Mouse (Mus musculus) midbrain, embryonic 12.5 days (tissue): ENCODE results near the gene Bbof1. TPM values are rescaled to one million over a fixed set of nuclear protein-coding genes. Genes with fewer than 3 reads are reported as not detected.

ENCODE experiments used
- ATAC-seq: fragments of 200-750 bp; cut with Nextera tagmentation; 2 replicates; pipeline ENCODE4 v1.8.0; 2017; ENCODE audit warnings: low read depth, moderate TSS enrichment, moderate library complexity; ENCODE audit not compliant: low FRiP score
- H3K27ac ChIP-seq: fragments of 300-500 bp; sonication (generic); replicated peaks from 2 replicates; pipeline ENCODE4 v1.5.1; 2016; ENCODE audit warnings: mild to moderate bottlenecking
- H3K27me3 ChIP-seq: fragments of 300-500 bp; sonication (generic); 2 replicates; pipeline ENCODE4 v1.6.1; 2016; ENCODE audit warnings: mild to moderate bottlenecking
- H3K36me3 ChIP-seq: fragments of 300-500 bp; sonication (generic); 2 replicates; pipeline ENCODE4 v1.6.1; 2016
- H3K4me1 ChIP-seq: fragments of 300-500 bp; sonication (generic); 2 replicates; pipeline ENCODE4 v1.6.1; 2016
- H3K4me2 ChIP-seq: fragments of 300-500 bp; sonication (generic); replicated peaks from 2 replicates; pipeline ENCODE4 v1.6.1; 2016; ENCODE audit warnings: mild to moderate bottlenecking, moderate library complexity
- H3K4me3 ChIP-seq: fragments of 300-500 bp; sonication (generic); 2 replicates; pipeline ENCODE4 v1.5.1; 2016; ENCODE audit warnings: mild to moderate bottlenecking
- H3K9ac ChIP-seq: fragments of 300-500 bp; sonication (generic); replicated peaks from 2 replicates; pipeline ENCODE4 v1.6.1; 2016; ENCODE audit warnings: mild to moderate bottlenecking, moderate library complexity
- H3K9me3 ChIP-seq: fragments of 300-500 bp; sonication (generic); 2 replicates; pipeline ENCODE4 v1.6.1; 2016; ENCODE audit warnings: mild to moderate bottlenecking
- WGBS: fragments of 180-500 bp; shearing (Covaris S2); methylation state at CpG from one replicate; pipeline ENCODE4 v1.1.7; 2016; 5-methylcytosine and 5-hydroxymethylcytosine counted together
- polyA plus RNA-seq: library from polyadenylated mRNA; unstranded; fragments of >200 nt; fragmentation: Nextera tagmentation; extraction: Ambion mirVana; gene quantifications from 2 replicates; pipeline ENCODE4 v1.2.1, GENCODE M21; 2016

Gene Bbof1
- polyA plus RNA-seq, 1 experiment from 2014 or later, result 2.6 TPM

GRCm38 (mm10) chr12:84482778-84483585 lies 74.1 kb downstream of the Bbof1 start:
- Histone ChIP-seq H3K4me2 (no peak overlapping the region), H3K9ac (no peak overlapping the region), H3K27me3 (peaks cover 16% of the 10 kb centered on the region), H3K27ac (no peak overlapping the region), H3K9me3 (no peaks in the 10 kb centered on the region), H3K36me3 (0 out of 2 replicates have a peak, but pooled peaks cover 6% of the 10 kb centered on the region), H3K4me3 (no peak overlapping the region), H3K4me1 (peaks cover 9% of the 10 kb centered on the region)
- no peak for ATAC-seq
- WGBS, result 84% methylated on average over 14 of the region's 14 CpGs

GRCm38 (mm10) chr12:84487324-84488056 lies 78.6 kb downstream of the Bbof1 start:
- Histone ChIP-seq H3K27ac (0 out of 2 replicates have a peak overlapping the region, but pooled peaks have one; percentile 15), H3K27me3 (peaks cover 18% of the 10 kb centered on the region), H3K9ac (no peak overlapping the region), H3K4me1 (peaks cover 10% of the 10 kb centered on the region), H3K4me3 (no peak overlapping the region), H3K9me3 (no peaks in the 10 kb centered on the region), H3K4me2 (no peak overlapping the region), H3K36me3 (no peaks in the 10 kb centered on the region)
- WGBS, result 31% methylated on average over 8 of the region's 8 CpGs
- peak; percentile 95 for ATAC-seq

Other genes starting within 250 kb of the Bbof1 start
- gene Elmsan1, start 190.2 kb upstream of the Bbof1 start, polyA plus RNA-seq, result 6.5 and 6.6 TPM in 2 replicates
- gene Ptgr2, start 123.8 kb upstream of the Bbof1 start, polyA plus RNA-seq, result 15.2 and 18.1 TPM in 2 replicates
- 117 TPM in 2 replicates for gene Zfp410, start 92.2 kb upstream of the Bbof1 start, polyA plus RNA-seq
- gene Coq6, start 47.4 kb upstream of the Bbof1 start, polyA plus RNA-seq, result 37.2 and 46.5 TPM in 2 replicates
- gene Fam161b, start 47.2 kb upstream of the Bbof1 start, polyA plus RNA-seq, result 12.3 and 14.2 TPM in 2 replicates
- gene Entpd5, start within 50 bp of the Bbof1 start, polyA plus RNA-seq, result 9.6 and 10.3 TPM in 2 replicates
- gene Rnf113a2, start 8.1 kb downstream of the Bbof1 start, polyA plus RNA-seq, result 27.7 and 28.7 TPM in 2 replicates
- 25.9 and 27.3 TPM in 2 replicates for gene Aldh6a1, start 41.9 kb downstream of the Bbof1 start, polyA plus RNA-seq
- gene Lin52, start 42.4 kb downstream of the Bbof1 start, polyA plus RNA-seq, result 36.0 and 37.0 TPM in 2 replicates
- gene Vsx2, start 160.7 kb downstream of the Bbof1 start, polyA plus RNA-seq, result 0.84 and 0.92 TPM in 2 replicates
- 12.1 and 12.3 TPM in 2 replicates for gene Abcd4, start 208.3 kb downstream of the Bbof1 start, polyA plus RNA-seq
- gene Vrtn, start 231.9 kb downstream of the Bbof1 start, polyA plus RNA-seq, result not detected in 2 replicates